In genomic region chrX:134162043-134162720, GRCm38 (mm10) we compare ENCODE assay signal across 9 mouse cellular contexts. TPM values are rescaled to one million over a fixed set of nuclear protein-coding genes. Genes with fewer than 3 reads are reported as not detected.
DNase-seq lines count a peak whose midpoint lies in the region; ATAC-seq lines count a peak whose summit lies in the region.
"Had no signal": no experiment of that assay in that cellular context is flagged by ENCODE, and none has a peak within 500 bp of the region (broad histone marks: within the 10 kb centered on the region; RNA-seq: fewer than 3 reads in every experiment).

TSS of gene Xkrx (minus strand) at chrX:134162076.

- peak within 1 kb of the TSS; percentile 56; the same call in 1 of the 2 replicates for H3K9ac ChIP-seq in hindbrain, embryonic 13.5 days

- 0 out of 2 replicates have a peak, but pooled peaks cover 3% of the 10 kb centered on the region for H3K4me1 ChIP-seq in hindbrain, embryonic 13.5 days (replicated peaks)

- peaks cover 17% of the 10 kb centered on the region; the same call in 1 of the 2 replicates for H3K27me3 ChIP-seq in hindbrain, embryonic 13.5 days

- H3K4me3 ChIP-seq in hindbrain, embryonic 13.5 days: peak within 1 kb of the TSS; percentile 39
- H3K4me3 ChIP-seq: myocyte had no signal

- peak; percentile 26 to 53 for DNase-seq in spleen, adult 18-20 months
- DNase-seq in spleen, adult 12 weeks (ENCODE audit: low spot score): no peak
- peak; percentile 11 for DNase-seq in cerebellum, postnatal 36 days
- peak; percentile 12 to 40 for DNase-seq in lung, postnatal 4 days
- DNase-seq in thymus, adult 18-20 months: peak; percentile 9 to 22
- no peak for DNase-seq in left cerebral cortex, adult 18-20 months (ENCODE audit: low spot score in 2 of 2)
- DNase-seq in adrenal gland, adult 18-20 months (ENCODE audit: low spot score in 2 of 2): no peak

- ATAC-seq in hindbrain, embryonic 13.5 days (ENCODE audit: low FRiP score): no peak

- 36% methylated on average over 16 of the region's 16 CpGs for WGBS in hindbrain, embryonic 13.5 days

- peak within 1 kb of the TSS; percentile 58 for H3K4me2 ChIP-seq in hindbrain, embryonic 13.5 days

- no peaks in the 10 kb centered on the region for H3K36me3 ChIP-seq in hindbrain, embryonic 13.5 days

- H3K27ac ChIP-seq in hindbrain, embryonic 13.5 days: no peak within 1 kb of the TSS

- H3K9me3 ChIP-seq in hindbrain, embryonic 13.5 days: no peaks in the 10 kb centered on the region

RNA-seq across cellular contexts. Expression of gene Xkrx, which starts in this region (rescaled TPM):
- polyA plus RNA-seq in hindbrain, embryonic 13.5 days (2015; fragmentation: Nextera tagmentation; extraction: Ambion mirVana): 0.35 TPM in 2 replicates
- total RNA-seq in left cerebral cortex, adult 18-20 months (2021): 1 to 10 TPM; 1.3 to 1.8 TPM
- under 1 TPM; 0.35 to 0.96 TPM for total RNA-seq in adrenal gland, adult 18-20 months (2021)

Comparison
In these comparisons a context has a peak if more than half of its experiments do, and no peak if none do; other contexts are left out.
1. DNase-seq: peak in spleen, adult 18-20 months (2 of 2), cerebellum, postnatal 36 days (2 of 2), lung, postnatal 4 days (2 of 2) and thymus, adult 18-20 months (2 of 2); none in spleen, adult 12 weeks (single experiment), left cerebral cortex, adult 18-20 months (0 of 2) and adrenal gland, adult 18-20 months (0 of 2).